Mouse (Mus musculus) R1 (cell line): ENCODE data around the gene Zmynd15.
A peak's percentile ranks its signal among the peaks of the same experiment; 100 is the strongest.
"Not testable (repeated sequence)": the region's sequence is repeated elsewhere in the genome, so short reads cannot be mapped to it uniquely, and the experiment has no call there.

Experiments
- DNase-seq: peaks from one replicate; pipeline ENCODE4 v3.0.0-alpha.2; 2018; ENCODE audit warnings: low read depth, low spot score

Zmynd15 gene

GRCm38 (mm10) chr11:70447373-70447772, 11.9 kb upstream of the Zmynd15 start:
- no peak for DNase-seq

- no peak for DNase-seq
Observed at GRCm38 (mm10) chr11:70450926-70451325, 8.3 kb upstream of the Zmynd15 start.

- peak; percentile 99 for DNase-seq
Observed at GRCm38 (mm10) chr11:70451797-70452498, 7.3 kb upstream of the Zmynd15 start, which contains the start of gene Med11. Gene Med11 (plus strand): TSS chr11:70451919.

- DNase-seq = no peak
Observed at GRCm38 (mm10) chr11:70453261-70454044, 5.8 kb upstream of the Zmynd15 start.

- DNase-seq = peak; percentile 68
Observed at GRCm38 (mm10) chr11:70459601-70460101, 418 bp downstream of the Zmynd15 start, which contains the start of gene Cxcl16. Gene Cxcl16 (minus strand): TSS chr11:70459984.

GRCm38 (mm10) chr11:70463970-70464369, 4.7 kb downstream of the Zmynd15 start:
- DNase-seq = no peak

GRCm38 (mm10) chr11:70465211-70465610, 6.0 kb downstream of the Zmynd15 start:
- DNase-seq = no peak

- DNase-seq = peak; percentile 30
Observed at GRCm38 (mm10) chr11:70465824-70466223, 6.6 kb downstream of the Zmynd15 start.

GRCm38 (mm10) chr11:70467902-70468619, 8.8 kb downstream of the Zmynd15 start:
- no peak for DNase-seq

GRCm38 (mm10) chr11:70469764-70470163, 10.5 kb downstream of the Zmynd15 start:
- DNase-seq = no peak

GRCm38 (mm10) chr11:70472716-70473115, 13.5 kb downstream of the Zmynd15 start:
- no peak for DNase-seq

GRCm38 (mm10) chr11:70473291-70473690, 14.1 kb downstream of the Zmynd15 start:
- DNase-seq = not testable (repeated sequence)

- DNase-seq = no peak
Observed at GRCm38 (mm10) chr11:70474872-70475534, 15.8 kb downstream of the Zmynd15 start.

- DNase-seq = no peak
Observed at GRCm38 (mm10) chr11:70485498-70485897, 26.3 kb downstream of the Zmynd15 start.

GRCm38 (mm10) chr11:70487816-70488215, 28.6 kb downstream of the Zmynd15 start:
- DNase-seq = no peak

GRCm38 (mm10) chr11:70489138-70489537, 29.9 kb downstream of the Zmynd15 start:
- no peak for DNase-seq

- no peak for DNase-seq
Observed at GRCm38 (mm10) chr11:70489684-70490083, 30.5 kb downstream of the Zmynd15 start.

GRCm38 (mm10) chr11:70499566-70500475, 40.6 kb downstream of the Zmynd15 start:
- DNase-seq = no peak

GRCm38 (mm10) chr11:70500476-70500812, 41.2 kb downstream of the Zmynd15 start:
- DNase-seq = no peak

- DNase-seq = no peak
Observed at GRCm38 (mm10) chr11:70502018-70502417, 42.8 kb downstream of the Zmynd15 start.
